Mouse (Mus musculus) intestine, embryonic 15.5 days (tissue): Measurements from ENCODE around the gene Tas2r107. TPM values are rescaled to one million over a fixed set of nuclear protein-coding genes. Genes with fewer than 3 reads are reported as not detected.
"Not testable (repeated sequence)": the region's sequence is repeated elsewhere in the genome, so short reads cannot be mapped to it uniquely, and the experiment has no call there.

Experiments used
- ATAC-seq: fragments of 200-750 bp; cut with Nextera tagmentation; 2 replicates; pipeline ENCODE4 v1.8.0; 2017; ENCODE audit warnings: moderate TSS enrichment, moderate library complexity
- H3K27ac ChIP-seq: fragments of 300-500 bp; sonication (generic); 2 replicates; pipeline ENCODE4 v1.5.1; 2015; ENCODE audit warnings: mild to moderate bottlenecking, inconsistent platforms
- H3K27me3 ChIP-seq: fragments of 300-500 bp; sonication (generic); replicated peaks from 2 replicates; pipeline ENCODE4 v1.6.1; 2015; ENCODE audit warnings: inconsistent platforms
- H3K36me3 ChIP-seq: fragments of 300-500 bp; sonication (generic); 2 replicates; pipeline ENCODE4 v1.6.1; 2015; ENCODE audit warnings: inconsistent platforms
- H3K4me1 ChIP-seq: fragments of 300-500 bp; sonication (generic); replicated peaks from 2 replicates; pipeline ENCODE4 v1.6.1; 2015; ENCODE audit warnings: inconsistent platforms
- H3K4me2 ChIP-seq: fragments of 300-500 bp; sonication (generic); replicated peaks from 2 replicates; pipeline ENCODE4 v1.6.1; 2015; ENCODE audit warnings: mild to moderate bottlenecking, inconsistent platforms
- H3K4me3 ChIP-seq: fragments of 300-500 bp; sonication (generic); replicated peaks from 2 replicates; pipeline ENCODE4 v1.5.1; 2015; ENCODE audit warnings: inconsistent platforms
- H3K9ac ChIP-seq: fragments of 300-500 bp; sonication (generic); 2 replicates; pipeline ENCODE4 v1.6.1; 2015; ENCODE audit warnings: inconsistent platforms
- H3K9me3 ChIP-seq: fragments of 300-500 bp; sonication (generic); 2 replicates; pipeline ENCODE4 v1.6.1; 2016; ENCODE audit warnings: inconsistent platforms
- WGBS: fragments of 180-500 bp; shearing (Covaris S2); methylation state at CpG from one replicate; pipeline ENCODE4 v1.1.7; 2015; 5-methylcytosine and 5-hydroxymethylcytosine counted together
- polyA plus RNA-seq: library from polyadenylated mRNA; unstranded; fragments of >200 nt; fragmentation: Nextera tagmentation; extraction: Ambion mirVana; gene quantifications from 2 replicates; pipeline ENCODE4 v1.2.1, GENCODE M21; 2015

The Tas2r107 gene
- not detected in 2 replicates for polyA plus RNA-seq

- Histone ChIP-seq H3K4me2 (no peak within 1 kb of the TSS), H3K9me3 (no peaks in the 10 kb centered on the region), H3K27ac (no peak within 1 kb of the TSS), H3K27me3 (no peaks in the 10 kb centered on the region), H3K4me1 (no peaks in the 10 kb centered on the region), H3K9ac (no peak within 1 kb of the TSS), H3K4me3 (no peak within 1 kb of the TSS), H3K36me3 (no peaks in the 10 kb centered on the region)
- ATAC-seq = no peak
Measured at GRCm38 (mm10) chr6:131660049-131660448, at the start of gene Tas2r107. Tas2r107 (minus strand) TSS chr6:131660149.

DNA sequence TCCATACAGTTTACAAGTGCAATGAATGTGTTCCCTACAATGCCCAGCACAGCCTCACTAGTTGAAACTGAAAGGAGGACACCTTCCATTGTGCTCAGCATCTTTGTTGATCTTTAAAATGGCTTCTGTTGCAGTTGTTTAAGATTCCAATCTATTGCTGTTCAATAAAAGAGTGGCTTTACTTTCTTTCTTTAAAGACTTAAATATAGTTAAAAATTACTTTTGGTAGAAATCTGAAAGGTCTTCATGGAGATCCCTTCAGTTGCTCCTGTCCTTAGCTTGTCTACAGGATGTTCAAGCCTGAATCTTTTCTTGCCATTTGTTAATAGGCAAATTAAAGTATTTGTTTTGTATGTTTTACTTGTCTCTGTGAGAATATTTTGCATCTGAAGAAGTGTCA, 30.0 kb upstream of the Tas2r107 start, which contains the start of gene Tas2r114:
Gene Tas2r114 (minus strand): TSS at position 101 of the 400 bp plus-strand sequence.
- Histone ChIP-seq H3K4me3 (no peak within 1 kb of the TSS), H3K36me3 (no peaks in the 10 kb centered on the region), H3K4me1 (no peaks in the 10 kb centered on the region), H3K9me3 (no peaks in the 10 kb centered on the region), H3K9ac (no peak within 1 kb of the TSS), H3K27me3 (no peaks in the 10 kb centered on the region), H3K4me2 (no peak within 1 kb of the TSS), H3K27ac (no peak within 1 kb of the TSS)
- ATAC-seq = no peak

DNA sequence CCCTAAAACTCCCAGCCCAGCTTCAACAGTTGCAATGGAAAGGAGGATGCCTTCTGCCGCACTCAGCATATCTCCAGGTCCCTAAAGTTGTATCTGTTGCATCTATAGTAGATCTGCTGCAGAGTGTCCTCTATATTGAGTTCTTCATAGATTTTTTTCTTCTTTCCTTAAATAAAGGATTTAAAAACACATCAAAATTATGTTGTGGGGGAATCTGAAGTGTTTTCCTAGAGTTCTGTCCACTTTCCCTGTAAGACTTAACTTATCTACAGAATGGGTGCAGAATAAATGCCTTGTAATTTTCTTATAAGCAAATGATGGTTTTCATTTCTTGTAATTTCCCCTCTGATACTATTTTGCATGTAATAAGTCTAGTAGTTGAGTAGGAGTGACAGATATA, 27.4 kb upstream of the Tas2r107 start, which contains the start of gene Tas2r105:
Gene Tas2r105 (minus strand): TSS at position 101 of the 400 bp plus-strand sequence.
- Histone ChIP-seq H3K9me3 (no peaks in the 10 kb centered on the region), H3K4me1 (no peaks in the 10 kb centered on the region), H3K27ac (no peak within 1 kb of the TSS), H3K4me2 (no peak within 1 kb of the TSS), H3K36me3 (no peaks in the 10 kb centered on the region), H3K27me3 (no peaks in the 10 kb centered on the region), H3K4me3 (no peak within 1 kb of the TSS), H3K9ac (no peak within 1 kb of the TSS)
- ATAC-seq = no peak
- WGBS = 83% methylated on average over 1 of the region's 1 CpGs

GRCm38 (mm10) chr6:131685644-131686043, 25.7 kb upstream of the Tas2r107 start, which contains the start of gene Tas2r104:
Tas2r104 (minus strand) TSS chr6:131685744.
- H3K4me2 ChIP-seq = no peak within 1 kb of the TSS
- H3K27me3 ChIP-seq = no peaks in the 10 kb centered on the region
- no peak within 1 kb of the TSS for H3K4me3 ChIP-seq
- H3K36me3 ChIP-seq = no peaks in the 10 kb centered on the region
- 87% methylated on average over 1 of the region's 1 CpGs for WGBS
- no peak within 1 kb of the TSS for H3K27ac ChIP-seq
- H3K9ac ChIP-seq = no peak within 1 kb of the TSS
- H3K9me3 ChIP-seq = no peaks in the 10 kb centered on the region
- ATAC-seq = no peak
- no peaks in the 10 kb centered on the region for H3K4me1 ChIP-seq

DNA sequence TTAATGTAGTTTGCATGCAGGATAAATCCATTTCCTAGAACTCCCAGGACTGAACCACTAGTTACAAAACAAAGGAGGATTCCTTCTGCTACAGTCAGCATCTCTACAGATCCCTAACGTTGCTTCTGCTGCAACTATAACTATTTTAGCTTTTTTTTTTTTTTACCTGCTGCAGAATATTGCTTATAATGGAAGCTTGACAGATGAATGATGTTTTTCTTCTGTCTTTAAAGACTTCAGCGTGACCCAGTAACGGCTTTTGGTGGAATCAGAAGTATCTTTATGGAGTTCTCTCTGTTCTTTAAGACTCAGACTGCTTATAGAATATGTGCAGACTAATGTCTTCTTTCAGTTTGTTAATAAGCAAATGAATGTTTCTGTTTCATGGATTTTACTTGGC, 18.8 kb upstream of the Tas2r107 start, which contains the start of gene Tas2r106:
Gene Tas2r106 (minus strand): TSS at position 101 of the 400 bp plus-strand sequence.
- Histone ChIP-seq H3K9ac (no peak within 1 kb of the TSS), H3K4me3 (no peak within 1 kb of the TSS), H3K36me3 (no peaks in the 10 kb centered on the region), H3K4me2 (no peak within 1 kb of the TSS), H3K9me3 (no peaks in the 10 kb centered on the region), H3K27ac (no peak within 1 kb of the TSS), H3K4me1 (no peaks in the 10 kb centered on the region), H3K27me3 (no peaks in the 10 kb centered on the region)
- 74% methylated on average over 3 of the region's 3 CpGs for WGBS
- no peak for ATAC-seq

DNA sequence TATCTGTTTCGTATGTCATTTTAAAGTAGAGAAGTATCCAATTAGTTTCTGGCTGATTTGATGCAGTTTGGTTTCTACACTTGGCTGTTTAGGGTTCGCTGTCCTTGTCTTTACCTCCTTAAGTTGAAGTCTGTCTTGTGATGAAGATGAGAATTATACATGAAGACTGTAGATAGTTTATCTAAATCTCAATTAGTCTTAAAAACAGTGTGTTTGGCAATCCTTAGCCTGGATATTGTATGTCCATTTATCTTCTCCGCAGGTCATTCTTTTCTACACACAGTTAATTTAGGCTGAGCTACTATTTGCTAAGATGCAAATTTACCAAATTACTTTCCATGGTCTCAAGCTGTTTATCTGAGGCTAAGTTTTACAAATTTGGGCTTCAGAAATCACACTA, 29.1 kb downstream of the Tas2r107 start, which contains the start of gene Tas2r130:
Gene Tas2r130 (minus strand): TSS at position 101 of the 400 bp plus-strand sequence.
- WGBS = 75% methylated on average over 3 of the region's 3 CpGs
- Histone ChIP-seq H3K36me3 (no peaks in the 10 kb centered on the region), H3K4me1 (no peaks in the 10 kb centered on the region), H3K4me3 (no peak within 1 kb of the TSS), H3K4me2 (no peak within 1 kb of the TSS), H3K9ac (no peak within 1 kb of the TSS), H3K9me3 (no peaks in the 10 kb centered on the region), H3K27ac (no peak within 1 kb of the TSS), H3K27me3 (no peaks in the 10 kb centered on the region)
- ATAC-seq = no peak

DNA sequence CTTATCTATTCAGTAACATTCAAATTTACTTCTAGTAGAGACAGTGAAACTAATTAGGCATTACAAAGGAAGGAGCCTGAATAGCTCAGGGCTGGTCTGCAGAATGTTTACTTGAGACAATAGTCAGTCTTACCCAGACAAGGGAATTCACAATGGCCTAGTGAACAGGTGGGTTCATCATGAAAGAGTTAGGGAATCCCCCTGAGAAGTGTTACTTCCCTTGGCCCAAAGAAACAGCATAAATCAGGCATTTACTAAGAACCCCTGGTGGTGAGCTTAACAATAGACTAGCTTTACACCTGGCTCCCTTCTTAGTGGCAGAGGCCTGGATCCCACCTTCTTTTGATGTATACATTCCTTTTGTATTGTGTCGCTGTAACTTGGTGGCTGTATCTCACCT, 50.0 kb downstream of the Tas2r107 start:
- H3K9ac ChIP-seq, H3K27ac ChIP-seq, H3K9me3 ChIP-seq, H3K36me3 ChIP-seq, H3K4me2 ChIP-seq, H3K4me1 ChIP-seq, ATAC-seq, H3K4me3 ChIP-seq, H3K27me3 ChIP-seq: not testable (repeated sequence)
- 93% methylated on average over 1 of the region's 1 CpGs for WGBS

Other genes with a start within 250 kb of the Tas2r107 start
- not detected in 2 replicates for gene 5430401F13Rik, start 173.7 kb downstream of the Tas2r107 start, polyA plus RNA-seq
- not detected in 2 replicates for gene Gm6619, start 173.7 kb downstream of the Tas2r107 start, polyA plus RNA-seq
- not detected in 2 replicates for gene Tas2r130, start 29.2 kb downstream of the Tas2r107 start, polyA plus RNA-seq
- gene Tas2r106, start 18.7 kb upstream of the Tas2r107 start, polyA plus RNA-seq = not detected in 2 replicates
- gene Tas2r104, start 25.6 kb upstream of the Tas2r107 start, polyA plus RNA-seq = not detected in 2 replicates
- gene Tas2r105, start 27.3 kb upstream of the Tas2r107 start, polyA plus RNA-seq = not detected in 2 replicates
- gene Tas2r114, start 29.9 kb upstream of the Tas2r107 start, polyA plus RNA-seq = not detected in 2 replicates